Mouse (Mus musculus): ENCODE data around the gene Anapc13.

DNA sequence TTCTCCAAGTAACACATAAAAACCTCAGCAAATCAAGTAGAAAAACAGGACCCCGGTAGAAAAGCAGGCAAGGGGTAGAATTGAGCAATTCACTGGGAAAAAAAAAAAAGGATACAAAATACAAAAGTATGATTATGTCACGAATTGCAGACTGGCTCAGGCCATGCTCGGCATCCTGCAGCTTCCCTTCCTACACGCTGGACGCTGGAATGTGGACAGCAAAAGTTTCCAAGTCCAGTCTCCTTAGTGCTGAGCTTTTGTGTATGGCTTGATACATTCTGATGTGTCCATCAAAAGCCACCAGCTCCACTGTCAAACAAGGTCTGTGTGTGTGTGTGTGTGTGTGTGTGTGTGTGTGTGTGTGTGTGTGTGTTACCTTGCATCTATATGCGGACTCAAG, 15.4 kb downstream of the Anapc13 start:
- no peak for TF ChIP-seq CTCF (IDR thresholded peaks at IDR 0.05; ENCODE audit: low read depth)
- TF ChIP-seq EP300 (IDR thresholded peaks at IDR 0.05; ENCODE audit: low read depth), result no peak
